8 mouse cellular contexts compared by ENCODE assay signal in genomic region chr6:126791964-126792363, GRCm38 (mm10). TPM values are rescaled to one million over a fixed set of nuclear protein-coding genes. Genes with fewer than 3 reads are reported as not detected.
DNase-seq lines count a peak whose midpoint lies in the region; ATAC-seq and TF ChIP-seq lines count a peak whose summit lies in the region.

No protein-coding gene starts in this region.

- WGBS in forebrain, embryonic 12.5 days = 35% methylated on average over 12 of the region's 12 CpGs
- 35% methylated on average over 12 of the region's 12 CpGs for WGBS in forebrain, embryonic 15.5 days
- 41% methylated on average over 12 of the region's 12 CpGs for WGBS in midbrain, postnatal 0 days

- H3K27me3 ChIP-seq in forebrain, embryonic 12.5 days = no peaks in the 10 kb centered on the region
- H3K27me3 ChIP-seq in forebrain, embryonic 15.5 days = no peaks in the 10 kb centered on the region
- no peaks in the 10 kb centered on the region for H3K27me3 ChIP-seq in midbrain, postnatal 0 days (ENCODE audit: insufficient read depth, low read length)

- no peak overlapping the region for H3K27ac ChIP-seq in forebrain, embryonic 12.5 days
- no peak overlapping the region for H3K27ac ChIP-seq in forebrain, embryonic 15.5 days (replicated peaks)
- H3K27ac ChIP-seq in midbrain, postnatal 0 days (ENCODE audit: low read depth, low read length) = no peak overlapping the region

- DNase-seq in 416B (ENCODE audit: low read depth) = peak; percentile 74
- peak; percentile 36 for DNase-seq in c-Kit-positive CD71-negative TER-119-negative erythroid progenitor cells, embryonic 14.5 days (ENCODE audit: low read depth)
- DNase-seq in heart, postnatal 10 days = peak; percentile 44 to 60
- DNase-seq in left cerebral cortex, postnatal 4 days = peak; percentile 29
- peak; percentile 48 for DNase-seq in midbrain, postnatal 0 days (ENCODE audit: low spot score)
- DNase-seq in gastrocnemius, postnatal 4 days (ENCODE audit: low spot score in 2 of 2) = no peak

- no peak for ATAC-seq in forebrain, embryonic 12.5 days (ENCODE audit: low FRiP score)
- ATAC-seq in forebrain, embryonic 15.5 days (replicated peaks) = no peak
- no peak for ATAC-seq in midbrain, postnatal 0 days (ENCODE audit: low FRiP score)

- H3K4me2 ChIP-seq in forebrain, embryonic 12.5 days = peak overlapping the region; percentile 36
- no peak overlapping the region for H3K4me2 ChIP-seq in forebrain, embryonic 15.5 days (replicated peaks)
- H3K4me2 ChIP-seq in midbrain, postnatal 0 days (ENCODE audit: low read depth, low read length, poor library complexity, severe bottlenecking) = no peak overlapping the region; the same call in 1 of the 2 replicates

- no peaks in the 10 kb centered on the region for H3K36me3 ChIP-seq in forebrain, embryonic 12.5 days (replicated peaks)
- no peaks in the 10 kb centered on the region for H3K36me3 ChIP-seq in forebrain, embryonic 15.5 days
- no peaks in the 10 kb centered on the region for H3K36me3 ChIP-seq in midbrain, postnatal 0 days (ENCODE audit: insufficient read depth, low read length)

- no peak overlapping the region for H3K4me3 ChIP-seq in forebrain, embryonic 12.5 days (replicated peaks)
- H3K4me3 ChIP-seq in forebrain, embryonic 15.5 days = no peak overlapping the region
- no peak overlapping the region for H3K4me3 ChIP-seq in midbrain, postnatal 0 days (ENCODE audit: low read depth, low read length)

- H3K9me3 ChIP-seq in forebrain, embryonic 12.5 days = no peaks in the 10 kb centered on the region
- no peaks in the 10 kb centered on the region for H3K9me3 ChIP-seq in forebrain, embryonic 15.5 days
- H3K9me3 ChIP-seq in midbrain, postnatal 0 days (ENCODE audit: low read length) = no peaks in the 10 kb centered on the region

- intact Hi-C loops in heart, postnatal 10 days (cut with DNase I) = loop anchor here (2.0 kb wide), 1 partner anchor 149 kb away; no protein-coding TSS in a partner anchor
- intact Hi-C loops in left cerebral cortex, postnatal 4 days (cut with DNase I) = no loop called here

- no peaks in the 10 kb centered on the region for H3K4me1 ChIP-seq in forebrain, embryonic 12.5 days
- H3K4me1 ChIP-seq in forebrain, embryonic 15.5 days = no peaks in the 10 kb centered on the region
- no peaks in the 10 kb centered on the region for H3K4me1 ChIP-seq in midbrain, postnatal 0 days (ENCODE audit: insufficient read depth, low read length)

- peak; percentile 65 for TF ChIP-seq CTCF in midbrain, postnatal 0 days (IDR thresholded peaks at IDR 0.05)

- H3K9ac ChIP-seq in forebrain, embryonic 12.5 days = no peak overlapping the region
- H3K9ac ChIP-seq in forebrain, embryonic 15.5 days (replicated peaks) = no peak overlapping the region
- no peak overlapping the region for H3K9ac ChIP-seq in midbrain, postnatal 0 days (replicated peaks; ENCODE audit: low read length, poor library complexity, severe bottlenecking)

RNA-seq across cellular contexts. Expression of gene Kcna6, which starts 51.5 kb away (rescaled TPM):
- polyA plus RNA-seq in forebrain, embryonic 12.5 days (2016; fragmentation: Nextera tagmentation; extraction: Ambion mirVana) = 5.9 and 6.3 TPM in 2 replicates
- 10.6 and 11.4 TPM in 2 replicates for polyA plus RNA-seq in forebrain, embryonic 15.5 days (2015; fragmentation: Nextera tagmentation; extraction: Ambion mirVana)
- total RNA-seq in heart, postnatal 10 days (2021) = 1 to 10 TPM; 2.3 to 2.4 TPM
- total RNA-seq in left cerebral cortex, postnatal 4 days (2021) = 10 to 100 TPM; 59.1 to 60.9 TPM
- 91.7 and 95.9 TPM in 2 replicates for total RNA-seq in midbrain, postnatal 0 days (2014; rRNA removed)
- polyA plus RNA-seq in midbrain, postnatal 0 days (2015; fragmentation: Nextera tagmentation; extraction: Ambion mirVana) = 26.9 and 29.2 TPM in 2 replicates
- 1 to 10 TPM; 5.3 to 5.8 TPM for total RNA-seq in gastrocnemius, postnatal 4 days (2021)

RNA-seq across cellular contexts. Expression of gene Ndufa9, which starts 57.0 kb away (rescaled TPM):
- polyA plus RNA-seq in forebrain, embryonic 12.5 days (2016; fragmentation: Nextera tagmentation; extraction: Ambion mirVana) = 167 and 175 TPM in 2 replicates
- 184 and 185 TPM in 2 replicates for polyA plus RNA-seq in forebrain, embryonic 15.5 days (2015; fragmentation: Nextera tagmentation; extraction: Ambion mirVana)
- 100 to 1,000 TPM; 567 to 590 TPM for total RNA-seq in heart, postnatal 10 days (2021)
- total RNA-seq in left cerebral cortex, postnatal 4 days (2021) = 100 to 1,000 TPM; 119 to 121 TPM
- 100 and 114 TPM in 2 replicates for total RNA-seq in midbrain, postnatal 0 days (2014; rRNA removed)
- polyA plus RNA-seq in midbrain, postnatal 0 days (2015; fragmentation: Nextera tagmentation; extraction: Ambion mirVana) = 220 TPM in 2 replicates
- total RNA-seq in gastrocnemius, postnatal 4 days (2021) = 100 to 1,000 TPM; 230 to 236 TPM

Comparison
In these comparisons a context has a peak if more than half of its experiments do, and no peak if none do; other contexts are left out.
1. DNase-seq: peak in 416B (single experiment), c-Kit-positive CD71-negative TER-119-negative erythroid progenitor cells, embryonic 14.5 days (single experiment), heart, postnatal 10 days (2 of 2), left cerebral cortex, postnatal 4 days (single experiment) and midbrain, postnatal 0 days (single experiment); none in gastrocnemius, postnatal 4 days (0 of 2).
2. RNA of gene Kcna6, which starts 51.5 kb away (total RNA-seq): 91.7 to 95.9 TPM in midbrain, postnatal 0 days and 59.1 to 60.9 TPM in left cerebral cortex, postnatal 4 days; 5.3 to 5.8 TPM in gastrocnemius, postnatal 4 days and 2.3 to 2.4 TPM in heart, postnatal 10 days; every median in the first group is over 4 times any median in the second.